Mouse (Mus musculus) heart, postnatal 0 days (tissue): ENCODE results near the gene Sipa1l2.

Source experiments
- CTCF ChIP-seq: IDR thresholded peaks from 2 replicates; pipeline ENCODE4 v1.5.1; 2016; ENCODE audit warnings: antibody characterized with exemption, control low read depth, low read depth
- EP300 ChIP-seq: IDR thresholded peaks from 2 replicates; pipeline ENCODE4 v1.6.1; 2016; ENCODE audit warnings: antibody characterized with exemption, low read depth

- TF ChIP-seq CTCF: no peak
- no peak for TF ChIP-seq EP300
These were observed 11.2 kb downstream of the Sipa1l2 start for GRCm38 (mm10) chr8:125558109-125559065.
